Mouse (Mus musculus): ENCODE data around the gene Glis1.

Gene Glis1

GRCm38 (mm10) chr4:107624951-107625350, 190.6 kb downstream of the Glis1 start:
- DNase-seq (ENCODE audit: low spot score) = peak; percentile 58

- DNase-seq (ENCODE audit: low spot score) = no peak
Measured at GRCm38 (mm10) chr4:107628226-107628625, 193.8 kb downstream of the Glis1 start.

GRCm38 (mm10) chr4:107628921-107629411, 194.6 kb downstream of the Glis1 start:
- no peak for DNase-seq (ENCODE audit: low spot score)

- DNase-seq (ENCODE audit: low spot score) = no peak
Measured at GRCm38 (mm10) chr4:107634631-107635030, 200.2 kb downstream of the Glis1 start.

GRCm38 (mm10) chr4:107636099-107636498, 201.7 kb downstream of the Glis1 start:
- DNase-seq (ENCODE audit: low spot score) = no peak

GRCm38 (mm10) chr4:107637670-107638069, 203.3 kb downstream of the Glis1 start:
- peak; percentile 65 for DNase-seq (ENCODE audit: low spot score)

- DNase-seq (ENCODE audit: low spot score) = no peak
Measured at GRCm38 (mm10) chr4:107638303-107638702, 203.9 kb downstream of the Glis1 start.

- no peak for DNase-seq (ENCODE audit: low spot score)
Measured at GRCm38 (mm10) chr4:107641624-107642023, 207.2 kb downstream of the Glis1 start.

DNA sequence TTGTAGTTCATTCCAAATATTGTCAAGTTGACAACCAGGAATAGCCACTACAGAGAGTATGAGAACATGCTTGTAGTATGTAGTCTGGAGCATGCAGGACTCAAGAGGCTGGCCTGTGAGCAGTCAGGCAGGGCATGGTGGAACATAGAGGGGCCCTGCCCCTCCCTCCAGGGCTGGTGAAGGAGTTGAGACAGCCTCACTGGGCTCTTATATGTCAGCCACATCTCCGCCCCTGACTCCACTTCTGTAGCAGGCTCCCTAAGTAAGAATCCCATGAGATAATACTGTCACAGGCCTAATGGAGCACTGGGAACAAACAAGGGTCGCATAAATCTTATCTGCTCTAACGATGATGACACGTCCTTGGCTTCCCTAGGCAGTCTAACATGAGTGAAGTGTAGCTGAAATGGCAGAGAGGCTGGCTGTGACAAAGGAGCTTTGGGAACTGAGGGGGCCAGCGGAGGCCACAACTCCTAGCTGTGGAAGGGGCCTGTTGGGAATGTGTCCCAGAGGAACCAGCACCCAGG, 214.6 kb downstream of the Glis1 start:
- DNase-seq (ENCODE audit: low spot score) = peak; percentile 49

DNA sequence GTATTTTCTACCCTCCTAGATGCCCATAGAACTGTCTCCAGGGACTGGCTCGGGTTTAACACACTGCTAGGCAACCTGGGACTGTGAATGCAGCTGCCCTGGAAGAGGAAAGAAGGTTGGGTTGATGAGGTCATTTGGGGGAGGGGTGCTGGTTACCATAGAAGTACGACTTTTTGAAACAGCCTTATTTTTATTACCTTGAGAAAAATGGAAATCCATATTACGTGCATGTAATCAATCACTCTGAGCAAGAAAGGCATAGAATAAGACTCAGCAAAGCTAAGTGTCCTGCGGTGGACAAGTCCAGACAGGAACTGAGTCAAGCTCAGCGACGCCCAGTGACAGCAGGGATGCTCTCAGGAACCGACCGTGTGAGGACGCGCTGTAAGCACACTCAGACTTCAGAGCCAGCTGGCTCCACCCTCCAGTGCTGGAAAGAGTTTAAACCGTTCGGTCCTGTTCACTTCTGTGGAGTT, 216.7 kb downstream of the Glis1 start:
- no peak for DNase-seq (ENCODE audit: low spot score)

DNA sequence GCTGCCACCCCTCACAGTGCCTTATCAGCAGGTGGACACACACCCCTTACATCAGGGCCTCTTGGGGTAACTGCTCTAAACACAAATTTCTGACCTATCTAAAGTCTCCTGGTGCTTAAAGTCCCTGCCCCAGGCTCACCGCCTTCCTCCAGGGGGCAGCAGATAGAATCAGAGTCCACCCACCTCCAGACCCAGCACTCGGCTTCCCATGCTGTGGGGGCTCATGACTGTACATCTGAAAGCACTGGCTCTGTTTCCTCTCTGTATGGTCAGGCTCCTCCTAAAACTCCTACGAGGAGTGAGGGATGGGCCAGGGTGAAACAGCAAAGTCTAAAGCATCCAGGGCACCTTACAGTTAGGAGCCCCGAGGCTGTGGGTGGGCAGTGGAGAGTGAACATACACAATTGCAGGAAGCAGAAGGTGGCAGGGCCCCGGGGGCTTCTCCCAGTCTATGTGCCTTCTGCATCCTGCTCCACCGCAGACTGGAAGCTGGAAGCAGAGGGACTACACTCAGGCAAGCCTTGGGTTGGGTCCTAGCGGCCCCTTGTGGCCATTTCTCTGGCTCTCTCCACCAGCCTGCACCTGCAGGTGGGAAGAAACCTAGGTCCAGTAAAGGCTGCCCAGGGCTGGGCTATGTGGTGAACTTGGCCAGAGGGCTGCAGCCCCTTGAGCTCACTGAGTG, 218.3 kb downstream of the Glis1 start:
- DNase-seq (ENCODE audit: low spot score) = peak; percentile 77

DNA sequence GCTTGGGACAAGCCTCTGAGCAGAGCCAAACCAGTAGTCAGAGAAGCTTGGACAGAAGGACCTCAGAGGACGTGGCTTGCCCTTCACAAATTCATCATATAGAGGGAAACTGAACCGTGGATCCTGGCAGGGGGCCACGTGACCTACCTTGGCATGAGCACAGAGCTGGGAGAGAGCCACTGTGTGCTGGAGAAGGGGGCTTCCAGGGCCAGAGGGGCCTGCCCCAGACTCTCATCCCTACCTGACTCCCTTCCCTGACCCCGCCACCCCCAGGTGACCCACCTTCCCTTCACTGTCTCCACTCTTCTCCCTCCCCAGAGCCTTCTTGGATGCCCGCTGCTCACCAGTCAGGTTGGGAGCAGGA, 218.9 kb downstream of the Glis1 start:
- DNase-seq (ENCODE audit: low spot score) = no peak

DNA sequence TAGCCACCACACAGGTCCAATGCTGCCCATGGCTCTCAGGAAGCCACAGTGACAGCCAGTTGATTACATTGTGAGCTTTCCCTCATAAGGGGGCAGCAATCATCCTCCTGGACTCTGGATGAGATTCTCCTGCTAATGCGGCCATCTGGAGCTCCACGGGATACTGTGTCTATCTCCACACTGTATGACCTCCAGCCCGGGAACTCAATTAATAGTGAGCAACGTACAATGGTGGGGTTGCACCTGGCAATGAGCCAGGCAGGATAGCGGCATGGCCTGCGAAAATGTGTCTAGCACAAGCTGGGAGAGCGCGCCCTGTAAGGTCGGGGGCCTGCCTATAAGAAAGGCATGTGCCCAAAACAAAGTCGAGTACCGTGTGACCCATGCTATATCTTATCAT, 226.3 kb downstream of the Glis1 start:
- no peak for DNase-seq (ENCODE audit: low spot score)

DNA sequence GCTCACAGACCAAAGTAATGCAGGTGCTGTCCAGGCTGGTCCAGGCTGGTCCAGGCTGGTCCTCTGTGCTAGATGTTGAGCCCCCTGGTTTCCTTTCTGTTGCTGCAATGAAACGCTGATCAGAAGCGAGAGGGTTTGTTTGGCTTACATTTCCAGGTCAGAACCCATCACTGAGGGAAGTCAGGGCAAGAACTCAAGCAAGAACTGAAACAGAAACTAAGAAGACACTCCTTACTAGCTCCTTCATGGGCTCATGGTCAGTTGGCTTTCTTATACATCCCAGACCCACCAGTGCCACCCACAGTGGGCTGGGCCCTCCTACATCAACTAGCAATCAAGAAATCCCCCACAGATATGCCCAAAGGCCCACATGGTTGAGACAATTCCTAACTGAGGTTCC, 234.1 kb downstream of the Glis1 start:
- no peak for DNase-seq (ENCODE audit: low spot score)

GRCm38 (mm10) chr4:107670731-107671130, 236.3 kb downstream of the Glis1 start:
- no peak for DNase-seq (ENCODE audit: low spot score)

DNA sequence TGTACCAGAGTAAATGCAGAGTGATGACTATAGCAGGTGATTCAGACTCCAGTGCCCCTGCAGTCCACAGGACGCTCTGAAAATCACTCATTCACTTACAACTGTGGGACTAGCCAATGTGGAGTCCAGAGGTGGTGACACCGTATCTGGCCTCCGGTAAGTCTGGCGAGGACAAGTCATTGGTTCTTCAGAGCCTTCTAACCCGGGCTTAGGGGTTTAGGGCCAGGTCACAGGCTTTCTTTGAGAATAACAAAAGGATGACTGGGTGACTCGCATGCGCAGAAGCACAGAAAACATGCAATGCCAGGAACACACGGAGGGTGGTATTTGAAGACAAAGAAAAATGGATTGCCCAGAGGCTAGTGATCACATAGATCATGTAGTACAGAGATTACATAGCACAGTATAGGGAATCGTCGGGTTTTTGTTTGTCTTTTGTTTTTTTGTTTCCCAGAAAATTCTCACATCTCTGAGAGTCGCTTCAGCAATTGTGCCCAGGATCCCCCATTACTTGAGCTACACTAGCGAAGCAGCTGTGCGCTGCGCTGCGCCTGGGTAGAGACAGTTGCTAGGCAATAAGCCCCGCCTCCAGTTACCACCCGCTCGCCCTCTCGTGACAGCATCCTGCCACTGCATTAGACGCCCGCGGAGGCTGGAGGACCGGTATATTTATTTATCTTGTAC, 239.4 kb downstream of the Glis1 start:
- no peak for DNase-seq (ENCODE audit: low spot score)

DNA sequence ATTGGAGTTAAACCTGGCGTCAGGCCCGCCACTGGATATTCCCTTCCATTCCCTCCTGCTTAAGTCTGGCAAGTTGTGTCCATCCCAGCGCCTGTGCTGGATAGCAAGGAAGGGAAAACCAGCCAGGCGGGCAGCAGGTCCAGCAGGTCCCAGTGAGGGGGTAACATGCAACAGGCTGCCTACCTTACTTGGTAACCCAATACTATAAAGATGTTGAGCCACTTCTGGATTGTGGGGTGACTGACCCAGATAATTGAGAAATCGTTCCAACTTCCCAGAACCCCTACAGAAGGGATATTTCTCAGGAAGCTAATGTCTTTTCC, 239.9 kb downstream of the Glis1 start:
- no peak for DNase-seq (ENCODE audit: low spot score)

- no peak for DNase-seq (ENCODE audit: low spot score)
Measured at GRCm38 (mm10) chr4:107675645-107676044, 241.3 kb downstream of the Glis1 start.

DNA sequence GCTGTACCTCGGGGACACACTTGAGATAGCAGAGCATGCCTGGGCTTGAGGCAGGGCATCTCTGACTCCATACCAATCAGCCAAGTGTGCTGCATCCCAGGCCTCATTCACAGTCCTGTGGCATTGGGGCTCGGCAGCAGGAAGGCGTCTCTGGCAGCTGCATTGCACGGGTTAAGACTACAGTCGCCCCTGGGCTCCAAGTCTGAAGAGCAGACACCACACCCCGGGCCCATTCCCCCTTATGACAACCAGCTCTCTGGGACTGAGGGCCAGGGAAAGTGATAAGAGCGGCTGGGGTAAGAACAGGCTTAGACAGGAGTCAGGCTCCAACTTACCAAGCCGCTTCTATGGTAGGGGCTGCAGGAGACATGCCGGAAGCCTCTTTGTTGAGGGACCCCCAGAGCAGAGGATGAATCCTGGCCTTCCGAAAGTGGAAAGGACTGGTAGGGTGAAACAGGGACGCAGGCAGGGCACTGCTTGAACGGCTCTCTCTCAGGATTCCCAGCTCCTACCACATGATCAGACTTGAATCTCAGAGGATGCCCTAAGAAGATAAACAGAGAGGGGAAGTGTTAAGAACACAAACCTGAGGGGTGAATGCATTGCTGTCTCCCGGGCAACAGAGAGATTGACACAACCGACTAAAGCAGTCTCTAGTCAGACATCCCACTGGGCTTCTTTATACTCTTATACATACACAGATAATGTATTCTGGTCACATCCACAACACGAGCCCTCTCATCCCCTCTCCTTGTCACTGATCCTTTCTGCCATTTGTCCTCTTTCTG, 246.1 kb downstream of the Glis1 start:
- DNase-seq (ENCODE audit: low spot score) = no peak

DNA sequence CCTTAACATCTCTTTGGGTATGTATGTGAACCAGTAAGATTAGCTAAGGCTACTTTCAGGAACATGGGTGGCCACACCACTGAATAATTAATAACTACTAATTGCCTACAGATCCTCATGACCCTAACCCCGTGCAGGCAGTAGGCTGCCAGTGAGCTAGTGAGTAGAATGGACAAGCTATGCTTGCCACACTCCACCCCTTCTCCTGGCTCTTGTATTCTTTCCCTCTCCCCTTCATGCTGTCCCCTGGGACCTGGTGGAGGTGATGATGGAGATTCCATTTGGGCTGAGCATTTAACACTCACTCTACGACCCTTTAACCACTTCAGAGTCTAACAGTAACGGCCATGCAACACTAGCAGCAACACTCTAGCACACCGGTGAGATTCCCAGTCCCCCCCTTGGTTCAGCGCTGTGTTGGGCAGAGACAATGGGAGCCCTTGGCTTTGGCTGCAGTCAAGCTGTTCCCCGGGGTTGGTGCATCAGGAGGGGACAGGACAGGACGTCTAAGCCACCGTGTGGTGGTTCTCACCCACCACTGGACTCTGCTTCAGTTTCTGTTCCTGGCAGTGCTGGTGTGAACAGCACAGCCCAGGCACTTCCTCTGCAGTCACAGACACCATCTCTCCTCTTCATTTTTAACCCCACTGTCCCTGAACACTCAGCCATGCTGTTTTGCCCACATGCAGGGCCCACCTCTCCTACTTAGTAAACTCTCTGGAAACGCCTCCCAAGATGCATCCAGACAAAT, 246.9 kb downstream of the Glis1 start:
- DNase-seq (ENCODE audit: low spot score) = no peak

DNA sequence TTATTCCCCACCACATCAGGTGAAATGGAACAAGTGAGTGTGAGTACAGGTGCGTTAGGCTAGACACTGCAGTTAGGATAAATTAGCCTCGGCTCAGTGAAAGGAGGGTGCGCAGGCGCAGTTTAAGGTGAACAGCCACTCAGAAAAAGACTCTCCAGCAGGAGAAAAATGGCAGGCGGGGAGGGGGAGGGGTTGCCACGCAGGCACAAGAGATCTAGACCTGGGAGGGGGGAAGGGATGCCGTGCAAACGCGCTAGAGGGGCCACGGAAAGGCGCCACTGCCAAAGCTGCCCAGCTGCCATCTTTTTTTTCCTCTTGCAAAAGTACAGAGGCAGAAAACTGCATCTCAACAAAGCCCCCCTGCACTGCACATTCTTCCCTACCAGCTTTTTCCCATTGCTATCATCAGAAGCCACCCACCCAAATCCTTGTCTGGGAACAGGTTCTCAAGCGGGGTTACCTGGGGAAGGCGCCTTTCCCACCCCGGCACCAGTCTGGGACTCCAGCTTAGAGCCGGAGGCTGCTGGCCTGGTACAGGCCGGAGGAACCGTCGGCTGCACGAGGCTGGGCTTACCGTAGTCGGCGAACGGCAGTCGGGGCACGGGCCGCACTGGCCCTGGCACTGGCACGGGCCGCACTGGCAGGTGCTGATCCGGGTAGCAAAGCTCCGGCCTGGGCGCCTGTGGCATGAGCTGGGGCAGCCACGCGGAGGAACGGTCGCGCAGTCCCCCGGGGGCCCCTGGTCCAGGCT, 248.8 kb downstream of the Glis1 start:
- DNase-seq (ENCODE audit: low spot score) = no peak

Data from adipocyte (in vitro differentiated cells).